Mouse (Mus musculus) kidney, embryonic 15.5 days (tissue): ENCODE measurements around the gene Nudt3. TPM values are rescaled to one million over a fixed set of nuclear protein-coding genes. Genes with fewer than 3 reads are reported as not detected.

Source experiments
- ATAC-seq: fragments of 200-750 bp; cut with Nextera tagmentation; replicated peaks from 2 replicates; pipeline ENCODE4 v1.8.0; 2017; ENCODE audit warnings: moderate TSS enrichment; ENCODE audit not compliant: low FRiP score
- H3K27ac ChIP-seq: fragments of 300-500 bp; sonication (generic); 2 replicates; pipeline ENCODE4 v1.5.1; 2015; ENCODE audit warnings: mild to moderate bottlenecking, inconsistent platforms
- H3K27me3 ChIP-seq: fragments of 300-500 bp; sonication (generic); 2 replicates; pipeline ENCODE4 v1.6.1; 2015; ENCODE audit warnings: inconsistent platforms
- H3K36me3 ChIP-seq: fragments of 300-500 bp; sonication (generic); 2 replicates; pipeline ENCODE4 v1.6.1; 2015; ENCODE audit warnings: inconsistent platforms
- H3K4me1 ChIP-seq: fragments of 300-500 bp; sonication (generic); 2 replicates; pipeline ENCODE4 v1.6.1; 2015; ENCODE audit warnings: inconsistent platforms
- H3K4me2 ChIP-seq: fragments of 300-500 bp; sonication (generic); 2 replicates; pipeline ENCODE4 v1.6.1; 2015; ENCODE audit warnings: moderate library complexity, mild to moderate bottlenecking, inconsistent platforms
- H3K4me3 ChIP-seq: fragments of 300-500 bp; sonication (generic); replicated peaks from 2 replicates; pipeline ENCODE4 v1.5.1; 2015; ENCODE audit warnings: mild to moderate bottlenecking, inconsistent platforms
- H3K9ac ChIP-seq: fragments of 300-500 bp; sonication (generic); 2 replicates; pipeline ENCODE4 v1.6.1; 2015; ENCODE audit warnings: mild to moderate bottlenecking, inconsistent platforms
- H3K9me3 ChIP-seq: fragments of 300-500 bp; sonication (generic); replicated peaks from 2 replicates; pipeline ENCODE4 v1.6.1; 2016; ENCODE audit warnings: inconsistent platforms
- WGBS: fragments of 180-500 bp; shearing (Covaris S2); methylation state at CpG from one replicate; pipeline ENCODE4 v1.1.7; 2015; ENCODE audit warnings: mixed read lengths; 5-methylcytosine and 5-hydroxymethylcytosine counted together
- polyA plus RNA-seq: library from polyadenylated mRNA; unstranded; fragments of >200 nt; fragmentation: Nextera tagmentation; extraction: Ambion mirVana; gene quantifications from 2 replicates; pipeline ENCODE4 v1.2.1, GENCODE M21; 2015

Nudt3 gene
- polyA plus RNA-seq: 75.2 and 81.5 TPM in 2 replicates

DNA sequence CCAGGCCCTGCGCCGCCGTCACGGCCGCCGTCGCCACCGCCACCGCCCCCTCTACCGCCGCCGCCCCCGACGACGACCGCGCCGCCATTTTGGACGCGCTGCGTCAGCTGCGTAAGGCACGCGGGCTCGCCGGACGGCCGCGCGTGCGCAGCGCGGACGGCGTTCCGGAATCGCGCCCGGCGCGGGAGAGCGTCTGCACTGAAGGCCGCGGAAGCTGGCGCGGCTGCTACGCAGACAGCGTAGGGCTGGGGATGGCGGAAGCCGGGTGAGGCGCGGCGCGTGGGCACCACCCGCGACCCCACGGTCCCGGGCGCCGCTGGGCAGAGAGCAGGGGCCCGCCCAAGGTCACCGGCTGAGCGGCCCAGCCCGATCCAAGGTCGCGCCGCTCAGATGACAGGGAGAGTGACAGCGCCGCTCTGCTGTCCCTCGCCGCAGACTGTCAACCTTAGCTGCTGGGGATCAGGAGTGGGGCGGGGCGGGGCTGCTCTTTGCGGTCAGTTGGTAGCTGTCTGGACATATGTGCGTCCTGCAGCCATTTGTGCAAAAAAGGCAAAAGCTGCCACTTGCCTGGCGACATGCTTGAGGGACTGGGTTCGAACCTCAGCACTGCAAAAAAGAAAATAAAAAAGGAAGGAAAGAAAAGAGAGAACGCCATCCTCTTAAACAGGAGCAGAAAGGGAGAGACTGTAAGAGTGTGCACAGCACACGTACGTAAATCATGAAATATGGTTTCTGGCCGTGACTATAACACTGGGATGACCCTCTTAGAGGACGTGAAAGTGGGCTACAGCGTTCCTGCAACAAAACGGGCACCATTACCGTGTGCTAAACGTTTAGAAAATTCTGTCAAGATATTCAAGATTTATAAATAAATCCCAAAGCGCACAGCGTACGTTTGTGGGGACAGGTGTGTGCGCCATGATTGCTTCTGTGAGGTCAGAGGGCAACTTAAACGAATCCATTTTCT is at the start of gene Nudt3:
Gene Nudt3, minus strand, starts transcription at position 136 of the 967 bp plus-strand sequence.
- H3K4me2 ChIP-seq: peak within 1 kb of the TSS; percentile 67
- H3K27ac ChIP-seq: peak within 1 kb of the TSS; percentile 90
- ATAC-seq: peak; percentile 94
- H3K36me3 ChIP-seq: 0 out of 2 replicates have a peak, but pooled peaks cover 7% of the 10 kb centered on the region
- peak within 1 kb of the TSS; percentile 98 for H3K9ac ChIP-seq
- H3K9me3 ChIP-seq: no peaks in the 10 kb centered on the region
- WGBS: 7% methylated on average over 82 of the region's 91 CpGs
- peaks cover 27% of the 10 kb centered on the region for H3K4me1 ChIP-seq
- H3K4me3 ChIP-seq: peak within 1 kb of the TSS; percentile 97
- H3K27me3 ChIP-seq: no peaks in the 10 kb centered on the region

DNA sequence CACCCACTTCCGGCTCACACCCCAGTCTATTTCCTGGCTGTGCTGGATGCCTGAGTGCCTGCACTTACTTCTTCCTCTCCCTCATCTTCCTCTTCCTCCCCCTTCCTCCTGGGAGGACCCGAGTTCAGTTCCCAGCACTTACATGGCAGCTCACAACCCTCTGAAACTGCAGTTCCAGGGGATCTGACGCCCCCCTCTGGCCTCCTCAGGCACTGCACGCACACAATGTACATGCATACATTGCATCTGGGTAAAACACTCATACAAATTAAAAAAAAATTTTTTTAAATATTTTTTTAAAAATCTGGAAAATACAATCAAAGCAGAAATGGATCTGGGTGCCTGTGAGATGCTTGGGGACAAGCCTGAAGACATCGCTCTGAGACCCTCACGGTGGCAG is 48.4 kb upstream of the Nudt3 start:
- no peaks in the 10 kb centered on the region for H3K27me3 ChIP-seq
- WGBS: 82% methylated on average over 6 of the region's 6 CpGs
- ATAC-seq: no peak
- H3K9ac ChIP-seq: no peak overlapping the region
- H3K4me1 ChIP-seq: no peaks in the 10 kb centered on the region
- H3K4me3 ChIP-seq: no peak overlapping the region
- H3K4me2 ChIP-seq: no peak overlapping the region
- no peak overlapping the region for H3K27ac ChIP-seq
- H3K36me3 ChIP-seq: no peaks in the 10 kb centered on the region
- H3K9me3 ChIP-seq: no peaks in the 10 kb centered on the region

DNA sequence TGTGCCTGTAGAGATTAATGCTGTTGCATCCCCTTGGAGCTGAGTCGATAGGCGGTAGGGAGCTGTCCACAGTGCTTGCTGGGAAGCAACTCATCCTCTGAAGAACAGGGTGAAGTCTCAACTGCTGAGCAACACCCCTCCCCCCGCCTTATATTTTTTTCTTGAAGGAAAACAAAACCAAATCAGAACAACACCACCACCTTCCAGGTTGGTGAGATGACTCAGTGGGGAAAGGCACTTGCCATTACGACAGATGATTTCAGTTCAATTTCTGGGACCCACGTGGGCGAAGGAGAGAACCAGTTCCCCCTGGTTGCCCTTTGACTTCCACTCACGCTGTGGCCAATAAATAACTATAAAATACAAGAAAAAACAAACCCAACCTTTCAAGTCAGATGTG is 35.5 kb upstream of the Nudt3 start:
- 57% methylated on average over 7 of the region's 7 CpGs for WGBS
- peaks cover 19% of the 10 kb centered on the region for H3K4me1 ChIP-seq
- ATAC-seq: no peak
- no peak overlapping the region for H3K27ac ChIP-seq
- no peak overlapping the region for H3K4me2 ChIP-seq
- peaks cover 40% of the 10 kb centered on the region for H3K27me3 ChIP-seq
- no peaks in the 10 kb centered on the region for H3K9me3 ChIP-seq
- no peak overlapping the region for H3K9ac ChIP-seq
- no peaks in the 10 kb centered on the region for H3K36me3 ChIP-seq
- H3K4me3 ChIP-seq: no peak overlapping the region

DNA sequence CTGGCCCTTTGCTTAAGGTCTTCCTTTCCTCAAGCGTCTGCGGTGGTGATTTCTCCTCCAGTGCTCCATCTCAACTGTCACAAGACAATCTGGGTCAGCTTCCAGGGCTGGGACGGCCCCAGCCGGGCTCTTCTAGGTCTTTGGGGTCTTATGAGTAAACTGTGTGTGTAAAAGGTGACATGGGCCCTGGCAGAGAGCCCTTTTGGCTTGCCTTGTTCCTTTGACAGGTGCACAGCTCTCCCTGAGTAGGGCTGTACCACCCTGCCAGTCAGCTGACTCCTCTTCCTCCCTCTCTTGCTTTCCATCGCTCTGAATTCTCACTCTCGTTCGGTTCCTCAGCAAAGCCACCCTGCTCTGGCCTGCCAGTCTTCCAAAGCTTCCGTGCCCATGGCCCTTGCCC is 33.8 kb upstream of the Nudt3 start:
- Histone ChIP-seq H3K4me3 (no peak overlapping the region), H3K4me1 (peaks cover 19% of the 10 kb centered on the region), H3K27ac (no peak overlapping the region), H3K9me3 (no peaks in the 10 kb centered on the region), H3K9ac (no peak overlapping the region), H3K36me3 (no peaks in the 10 kb centered on the region), H3K27me3 (peaks cover 46% of the 10 kb centered on the region), H3K4me2 (no peak overlapping the region)
- ATAC-seq: no peak
- WGBS: 66% methylated on average over 8 of the region's 8 CpGs

DNA sequence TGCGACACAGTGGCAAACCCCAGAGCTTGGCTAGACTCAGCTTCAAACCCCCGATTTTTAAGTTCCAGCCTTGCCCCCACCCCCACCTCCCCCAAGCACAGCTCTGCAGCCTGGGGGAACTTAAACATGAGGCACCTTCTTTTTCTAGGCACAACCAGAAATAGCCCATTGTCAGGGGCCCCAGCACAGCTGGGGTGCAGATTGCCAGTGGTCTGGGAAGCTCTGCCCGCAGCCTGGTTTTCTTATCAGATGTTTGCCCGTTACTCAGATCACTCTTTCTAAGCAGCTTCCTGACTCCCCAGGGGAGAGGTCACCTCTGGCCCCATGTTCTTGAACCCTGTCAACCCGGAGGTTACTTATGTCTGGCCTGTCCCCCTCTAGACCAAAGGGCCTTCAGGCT is 33.1 kb upstream of the Nudt3 start:
- Histone ChIP-seq H3K27ac (no peak overlapping the region), H3K4me3 (0 out of 2 replicates have a peak overlapping the region, but pooled peaks have one; percentile 51), H3K36me3 (no peaks in the 10 kb centered on the region), H3K4me2 (peak overlapping the region; percentile 90; the same call in 1 of the 2 replicates), H3K4me1 (peaks cover 19% of the 10 kb centered on the region), H3K9me3 (no peaks in the 10 kb centered on the region), H3K27me3 (peaks cover 46% of the 10 kb centered on the region), H3K9ac (no peak overlapping the region)
- WGBS: 11% methylated on average over 5 of the region's 5 CpGs
- ATAC-seq: no peak

DNA sequence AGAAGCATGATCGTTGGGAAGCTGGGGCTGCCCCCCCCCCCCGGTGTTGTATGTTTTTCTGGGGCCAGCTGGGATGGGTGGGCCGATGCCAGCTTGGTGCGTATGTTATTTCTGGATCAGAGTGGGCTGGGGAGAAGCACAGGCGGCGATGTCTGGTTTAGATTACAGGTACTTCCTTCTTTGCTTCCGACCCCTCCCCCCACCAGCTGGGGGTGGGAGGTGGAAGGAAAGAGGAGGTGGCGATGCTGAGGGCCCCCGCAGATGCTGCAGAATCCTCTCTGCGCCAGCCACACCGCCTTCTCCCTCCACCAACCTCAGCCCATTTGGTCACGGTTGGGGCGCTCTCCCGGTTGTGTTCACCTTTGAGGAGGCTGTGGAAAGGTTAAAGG is 32.7 kb upstream of the Nudt3 start:
- Histone ChIP-seq H3K4me2 (peak overlapping the region; percentile 90), H3K9me3 (no peaks in the 10 kb centered on the region), H3K27ac (no peak overlapping the region), H3K4me1 (peaks cover 19% of the 10 kb centered on the region), H3K27me3 (peaks cover 46% of the 10 kb centered on the region), H3K9ac (peak overlapping the region; percentile 35; the same call in 1 of the 2 replicates), H3K4me3 (peak overlapping the region; percentile 51), H3K36me3 (no peaks in the 10 kb centered on the region)
- ATAC-seq: no peak
- 3% methylated on average over 14 of the region's 14 CpGs for whole genome bisulfite sequencing

DNA sequence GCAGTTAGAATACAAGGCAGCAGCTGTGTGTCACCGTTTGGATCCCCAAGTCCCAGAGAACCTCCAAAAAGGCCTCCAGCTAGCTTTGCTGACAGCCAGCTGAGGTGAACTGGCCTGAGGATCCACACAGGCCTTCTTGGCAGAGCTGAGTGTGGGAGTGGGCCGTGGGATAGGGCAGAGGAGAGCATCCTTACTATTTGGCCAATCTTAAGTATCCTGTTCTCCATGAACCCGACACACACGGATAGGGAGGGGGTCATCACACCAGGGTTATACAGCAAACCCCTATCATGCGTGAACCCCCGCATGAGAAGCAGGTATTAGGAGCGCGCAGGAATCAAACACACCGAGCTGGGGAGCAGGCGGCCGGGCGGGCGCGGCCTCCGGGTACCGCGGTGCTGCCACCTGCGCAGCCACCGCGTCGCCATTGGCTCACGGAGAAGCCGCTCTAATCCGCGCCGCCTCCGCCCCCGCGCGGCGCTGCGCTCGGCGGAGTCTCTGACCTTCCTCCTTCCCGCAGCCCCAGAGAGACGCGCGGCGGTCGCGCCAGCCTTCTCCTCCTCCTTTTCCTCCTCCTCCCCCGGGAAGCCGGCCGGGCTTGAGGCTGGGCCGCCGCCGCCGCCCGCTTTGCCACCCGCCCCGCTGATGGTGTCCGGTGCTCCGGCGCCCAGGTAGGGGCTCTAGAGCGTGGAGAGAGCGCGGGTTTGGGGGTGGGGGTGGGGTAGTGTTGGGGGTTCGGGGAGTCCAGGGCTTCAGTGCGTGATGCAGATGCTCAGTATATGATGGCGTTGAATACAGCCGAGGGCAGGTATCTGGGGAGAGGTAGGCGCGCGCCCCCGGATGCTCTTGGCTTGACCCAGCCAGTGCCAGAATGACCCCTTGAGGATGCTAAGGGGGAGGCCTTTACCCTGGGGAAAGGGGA is 32.1 kb upstream of the Nudt3 start, which contains the start of gene Pacsin1:
Gene Pacsin1, plus strand, starts transcription at position 421 of the 922 bp plus-strand sequence.
- H3K9me3 ChIP-seq: no peaks in the 10 kb centered on the region
- no peaks in the 10 kb centered on the region for H3K36me3 ChIP-seq
- 1% methylated on average over 58 of the region's 65 CpGs for WGBS
- peak within 1 kb of the TSS; percentile 35 for H3K9ac ChIP-seq
- H3K27me3 ChIP-seq: peaks cover 51% of the 10 kb centered on the region
- ATAC-seq: peak; percentile 67
- H3K27ac ChIP-seq: no peak within 1 kb of the TSS
- peaks cover 19% of the 10 kb centered on the region for H3K4me1 ChIP-seq
- peak within 1 kb of the TSS; percentile 51 for H3K4me3 ChIP-seq
- peak within 1 kb of the TSS; percentile 90 for H3K4me2 ChIP-seq

DNA sequence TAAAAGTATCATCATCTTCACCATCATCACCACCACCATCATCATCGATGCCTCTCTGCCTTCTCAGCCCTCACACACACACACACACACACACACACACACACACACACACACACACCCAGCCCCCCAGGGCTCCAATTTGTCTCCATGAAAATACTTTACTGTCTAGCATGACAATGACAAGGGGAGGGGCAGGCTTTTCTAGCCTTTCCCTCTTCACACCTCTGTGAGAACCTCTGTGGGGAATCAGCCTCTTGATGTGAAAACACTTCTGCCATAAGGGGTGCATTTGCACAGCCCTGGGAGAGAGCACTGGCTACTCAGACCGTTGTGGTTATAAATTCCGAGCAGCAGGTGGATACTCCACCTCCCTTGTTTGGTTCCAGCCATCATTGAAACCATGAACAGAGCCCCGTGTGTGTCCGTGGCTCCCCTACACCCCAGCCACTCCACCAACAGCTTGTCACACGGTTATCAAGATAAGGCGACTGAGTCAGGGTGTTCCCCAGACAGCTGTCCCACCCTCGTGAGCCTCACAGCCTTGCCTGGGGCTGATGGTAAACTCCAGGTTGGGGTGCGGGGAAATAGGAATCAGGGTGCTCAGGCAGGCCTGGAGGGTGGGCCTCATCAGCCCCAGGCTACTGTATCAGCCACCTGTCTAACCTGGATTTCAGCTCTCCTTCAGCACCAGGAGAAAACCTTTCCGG is 30.1 kb upstream of the Nudt3 start:
- ATAC-seq: no peak
- WGBS: 48% methylated on average over 10 of the region's 10 CpGs
- no peak overlapping the region for H3K27ac ChIP-seq

DNA sequence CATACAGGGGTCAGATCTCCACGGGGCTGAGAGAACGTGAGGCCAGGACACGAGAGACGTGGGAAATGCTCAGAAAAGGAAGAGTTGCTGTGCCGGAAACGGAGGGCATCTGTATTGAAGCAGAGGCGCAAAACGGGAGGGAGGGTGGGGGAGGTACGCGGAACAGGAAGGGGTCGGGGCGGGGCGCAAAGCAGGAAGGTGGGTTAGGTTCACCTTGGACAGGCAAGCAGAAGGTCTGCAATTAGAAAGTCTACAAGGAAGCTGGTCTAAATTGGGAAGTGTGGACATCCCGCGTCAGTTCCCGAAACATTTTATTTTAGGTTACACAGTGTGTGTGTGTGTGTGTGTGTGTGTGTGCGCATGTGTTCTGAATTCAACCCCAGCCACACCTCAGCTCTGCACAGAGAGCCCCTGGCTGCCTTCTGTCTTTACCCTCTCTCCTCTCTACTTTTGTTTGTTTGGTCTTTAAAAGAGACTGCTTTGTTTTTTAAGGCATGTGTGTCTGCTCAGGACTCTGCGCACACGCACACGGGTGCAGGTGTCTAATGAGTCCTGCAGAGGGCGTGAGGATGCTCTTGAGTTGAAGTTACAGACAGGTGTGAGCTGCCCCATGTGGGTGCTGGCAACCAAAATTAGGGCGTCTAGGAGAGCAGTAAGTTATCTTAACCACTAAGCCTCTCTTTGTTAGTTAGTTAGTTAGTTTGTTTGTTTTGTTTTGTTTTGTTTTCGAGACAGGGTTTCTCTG is 28.9 kb upstream of the Nudt3 start:
- no peak overlapping the region for H3K27ac ChIP-seq
- H3K36me3 ChIP-seq: no peaks in the 10 kb centered on the region
- H3K4me1 ChIP-seq: peaks cover 19% of the 10 kb centered on the region
- peaks cover 46% of the 10 kb centered on the region for H3K27me3 ChIP-seq
- no peak overlapping the region for H3K4me2 ChIP-seq
- no peak overlapping the region for H3K4me3 ChIP-seq
- 84% methylated on average over 23 of the region's 23 CpGs for WGBS
- ATAC-seq: no peak
- no peaks in the 10 kb centered on the region for H3K9me3 ChIP-seq
- no peak overlapping the region for H3K9ac ChIP-seq

More for the DNA sequence above, 30.1 kb upstream of the Nudt3 start:
- Histone ChIP-seq H3K9ac (no peak overlapping the region), H3K4me3 (no peak overlapping the region), H3K4me1 (peaks cover 19% of the 10 kb centered on the region), H3K9me3 (no peaks in the 10 kb centered on the region), H3K4me2 (no peak overlapping the region), H3K27me3 (peaks cover 51% of the 10 kb centered on the region), H3K36me3 (no peaks in the 10 kb centered on the region)

DNA sequence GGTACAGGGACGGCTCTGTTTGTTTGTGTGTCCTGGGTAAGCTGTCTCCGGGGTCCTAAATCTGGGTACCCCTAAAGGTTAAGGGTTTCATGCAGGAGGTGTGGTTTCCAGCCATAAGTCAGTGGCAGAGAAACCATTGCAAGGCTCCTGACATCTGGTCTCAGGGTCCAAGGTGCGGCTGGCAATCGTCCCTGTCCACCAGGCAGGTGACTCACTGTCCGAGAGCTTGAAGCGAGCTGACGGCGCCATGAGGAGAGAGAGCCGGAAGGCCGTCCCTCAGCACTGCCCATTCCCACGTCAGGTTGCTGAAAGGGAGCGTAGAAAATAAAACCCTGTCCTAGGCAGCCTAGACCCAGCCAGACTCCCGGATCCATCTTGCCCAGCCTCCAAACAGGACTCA is 27.3 kb upstream of the Nudt3 start:
- no peak for ATAC-seq
- no peaks in the 10 kb centered on the region for H3K36me3 ChIP-seq
- peaks cover 30% of the 10 kb centered on the region for H3K27me3 ChIP-seq
- WGBS: 67% methylated on average over 13 of the region's 13 CpGs
- H3K9me3 ChIP-seq: no peaks in the 10 kb centered on the region
- H3K4me1 ChIP-seq: peaks cover 9% of the 10 kb centered on the region
- H3K27ac ChIP-seq: no peak overlapping the region
- H3K4me2 ChIP-seq: no peak overlapping the region
- H3K4me3 ChIP-seq: no peak overlapping the region
- H3K9ac ChIP-seq: no peak overlapping the region

DNA sequence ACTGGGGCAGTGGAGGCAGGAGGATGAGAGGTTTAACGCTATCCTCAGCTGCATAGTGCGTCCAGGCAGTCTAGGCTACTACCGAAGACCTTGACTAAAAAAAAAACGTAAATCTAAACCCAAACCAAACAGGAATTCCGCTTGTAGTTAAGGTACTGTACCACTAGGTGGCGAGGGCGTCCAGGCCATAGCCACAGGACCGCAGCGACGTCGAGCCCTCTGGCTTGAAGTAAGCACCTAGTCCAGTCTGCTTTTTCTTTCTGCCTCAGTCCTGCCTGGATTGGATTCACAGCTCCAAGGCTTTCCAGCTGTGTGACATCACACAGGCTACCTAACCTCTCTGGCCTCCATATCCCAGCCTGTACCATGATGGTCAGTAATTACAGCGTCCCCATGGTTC is 26.9 kb upstream of the Nudt3 start:
- H3K36me3 ChIP-seq: no peaks in the 10 kb centered on the region
- no peak overlapping the region for H3K9ac ChIP-seq
- no peak overlapping the region for H3K4me3 ChIP-seq
- no peak for ATAC-seq
- no peak overlapping the region for H3K27ac ChIP-seq
- peaks cover 25% of the 10 kb centered on the region for H3K27me3 ChIP-seq
- whole genome bisulfite sequencing: 10% methylated on average over 12 of the region's 12 CpGs
- no peaks in the 10 kb centered on the region for H3K9me3 ChIP-seq
- H3K4me1 ChIP-seq: peaks cover 4% of the 10 kb centered on the region
- H3K4me2 ChIP-seq: no peak overlapping the region
